Mouse (Mus musculus): Measurements from ENCODE around the gene Inhbc.

DNA sequence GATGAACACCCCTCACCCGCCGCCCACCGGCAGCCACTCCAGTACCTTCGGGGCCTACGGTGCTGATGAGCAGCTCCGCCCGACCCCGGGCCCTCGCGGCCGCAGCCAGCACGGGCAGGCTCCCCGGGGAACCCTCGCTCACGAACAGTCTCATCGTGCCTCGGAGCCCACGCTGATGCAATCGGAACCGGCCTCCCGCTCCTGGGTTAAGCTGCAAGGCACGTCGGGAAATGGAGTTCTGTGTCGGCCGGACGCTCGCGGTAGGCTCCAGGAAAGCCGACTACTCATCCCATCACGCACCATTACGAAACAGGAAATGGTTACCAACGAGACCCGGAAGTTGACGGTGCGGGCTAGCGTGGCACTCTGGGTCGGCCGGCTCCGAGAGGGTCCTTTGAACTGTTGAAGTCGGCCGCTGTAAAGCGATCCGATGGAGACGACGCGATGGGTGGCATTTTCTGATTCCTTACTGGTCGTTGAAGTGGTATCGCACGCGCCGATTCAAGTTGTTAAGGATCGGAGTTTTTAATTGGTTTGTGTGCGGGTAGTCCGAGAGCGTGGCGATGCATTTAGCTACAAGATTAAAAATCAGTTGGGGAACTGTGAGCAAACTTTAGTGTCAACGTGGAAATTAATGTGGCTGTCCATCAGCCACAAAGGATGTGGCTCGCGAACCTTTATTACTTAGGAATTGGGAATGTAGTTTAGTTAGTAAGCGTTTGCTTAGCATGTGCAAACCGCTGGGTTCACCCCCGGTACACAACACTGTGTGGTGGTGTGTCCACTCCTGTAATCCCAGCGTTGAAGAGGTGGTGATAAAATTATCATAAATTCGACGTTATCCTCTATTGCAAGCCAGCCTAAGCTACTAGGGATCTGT is 58.5 kb downstream of the Inhbc start, which contains the start of gene Mars:
- TF ChIP-seq MAX (IDR thresholded peaks at IDR 0.05; ENCODE audit: low read length) = peak; percentile 90
- TF ChIP-seq E2F4 (IDR thresholded peaks at IDR 0.05; ENCODE audit: insufficient replicate concordance, low read depth, low read length) = no peak; the same call in 1 of the 2 replicates
- TF ChIP-seq CTCF (conservative IDR thresholded peaks at IDR 0.05 in 1 of 2, IDR thresholded peaks at IDR 0.05 in 1 of 2; ENCODE audit: low read depth in 2 of 2, low read length in 2 of 2) = no peak
- peak; percentile 82 for TF ChIP-seq POLR2A (IDR thresholded peaks at IDR 0.05; ENCODE audit: low read depth, low read length)
- TF ChIP-seq MYC (IDR thresholded peaks at IDR 0.05; ENCODE audit: low read depth, low read length) = peak; percentile 69; the same call in 1 of the 2 replicates
- TF ChIP-seq ZMIZ1 (IDR thresholded peaks at IDR 0.05; ENCODE audit: low read depth, low read length) = peak; percentile 84
- TF ChIP-seq HCFC1 (IDR thresholded peaks at IDR 0.05; ENCODE audit: low read depth, low read length) = peak; percentile 95
- TF ChIP-seq TCF12 (IDR thresholded peaks at IDR 0.05; ENCODE audit: low read depth, low read length) = peak; percentile 72
- TF ChIP-seq USF2 (conservative IDR thresholded peaks at IDR 0.05; ENCODE audit: low read depth, low read length) = no peak; the same call in 1 of the 2 replicates
- no peak for TF ChIP-seq EP300 (IDR thresholded peaks at IDR 0.05; ENCODE audit: low read length)
- TF ChIP-seq CHD2 (IDR thresholded peaks at IDR 0.05; ENCODE audit: low read length) = peak; percentile 12; the same call in 1 of the 2 replicates
- TF ChIP-seq GABPA (IDR thresholded peaks at IDR 0.05; ENCODE audit: insufficient replicate concordance, low read depth, low read length) = peak; percentile 66; the same call in 1 of the 2 replicates
